Mouse (Mus musculus) MEL (cell line): ENCODE measurements around the gene Coro1a. TPM values are rescaled to one million over a fixed set of nuclear protein-coding genes. Genes with fewer than 3 reads are reported as not detected.

Experiments
- DNase-seq: peaks from one replicate; pipeline ENCODE4 v3.0.0; 2011; ENCODE audit warnings: low read depth, low spot score
- H3K27ac ChIP-seq: 2 replicates; pipeline ENCODE4 v1.5.1; 2012; ENCODE audit warnings: low read depth, mild to moderate bottlenecking, control low read depth, low read length, moderate library complexity; ENCODE audit not compliant: control insufficient read depth
- H3K27me3 ChIP-seq, 2 experiments: fragments of 150-350 bp in 1 of 2; sonication (generic) in 1 of 2; 2 replicates each; pipeline ENCODE4 v1.6.1; 2012; ENCODE audit warnings: low read length in 2 of 2, mild to moderate bottlenecking in 2 of 2, improper control_type of control experiment in 1 of 2, moderate library complexity in 1 of 2; ENCODE audit not compliant: insufficient read depth in 2 of 2, control insufficient read depth in 1 of 2
- H3K36me3 ChIP-seq, 2 experiments: 2 replicates each; pipeline ENCODE4 v1.6.1; 2012 to 2014; ENCODE audit warnings: low read length in 2 of 2, improper control_type of control experiment in 1 of 2, inconsistent platforms in 1 of 2, mild to moderate bottlenecking in 1 of 2; ENCODE audit not compliant: insufficient read depth in 2 of 2, control insufficient read depth in 1 of 2
- H3K4me1 ChIP-seq, 2 experiments: fragments of 150-350 bp in 1 of 2; sonication (generic) in 1 of 2; 2 replicates each; pipeline ENCODE4 v1.6.1; 2012; ENCODE audit warnings: low read length in 2 of 2, improper control_type of control experiment in 1 of 2, mild to moderate bottlenecking in 1 of 2; ENCODE audit not compliant: insufficient read depth in 2 of 2, control insufficient read depth in 1 of 2
- H3K4me3 ChIP-seq, 2 experiments: fragments of 150-350 bp in 1 of 2; sonication (generic) in 1 of 2; 2 replicates each; pipeline ENCODE4 v1.5.1; 2012; ENCODE audit warnings: low read depth in 2 of 2, low read length in 2 of 2, mild to moderate bottlenecking in 2 of 2, moderate library complexity in 2 of 2, control low read depth in 1 of 2, improper control_type of control experiment in 1 of 2; ENCODE audit not compliant: control insufficient read depth in 1 of 2, insufficient read depth in 1 of 2
- H3K79me2 ChIP-seq: 2 replicates; pipeline ENCODE4 v1.6.1; 2012; ENCODE audit warnings: mild to moderate bottlenecking, low read length, moderate library complexity; ENCODE audit not compliant: control insufficient read depth, poor library complexity, insufficient read depth
- H3K9ac ChIP-seq: 2 replicates; pipeline ENCODE4 v1.6.1; 2012; ENCODE audit warnings: low read depth, mild to moderate bottlenecking, control low read depth, low read length, moderate library complexity; ENCODE audit not compliant: control insufficient read depth, poor library complexity, severe bottlenecking
- H3K9me3 ChIP-seq: fragments of 150-350 bp; sonication (generic); replicated peaks from 2 replicates; pipeline ENCODE4 v1.6.1; 2012; ENCODE audit warnings: mild to moderate bottlenecking, low read length, improper control_type of control experiment, moderate library complexity; ENCODE audit not compliant: insufficient read depth
- CHD1 ChIP-seq: IDR thresholded peaks from 2 replicates; pipeline ENCODE4 v1.6.1; 2012; ENCODE audit warnings: low read depth, mild to moderate bottlenecking, inconsistent platforms, low read length, improper control_type of control experiment
- CHD2 ChIP-seq: IDR thresholded peaks from 2 replicates; pipeline ENCODE4 v1.6.1; 2011; ENCODE audit warnings: low read length, improper control_type of control experiment
- ELF1 ChIP-seq: IDR thresholded peaks from 2 replicates; pipeline ENCODE4 v1.6.1; 2014; ENCODE audit warnings: low read depth, mild to moderate bottlenecking, inconsistent platforms, low read length, improper control_type of control experiment, moderate library complexity
- EP300 ChIP-seq, 2 experiments: IDR thresholded peaks; 2 replicates each; pipeline ENCODE4 v1.6.1; 2011; ENCODE audit warnings: improper control_type of control experiment in 2 of 2, low read length in 2 of 2, low read depth in 1 of 2, mild to moderate bottlenecking in 1 of 2
- ETS1 ChIP-seq: IDR thresholded peaks from 2 replicates; pipeline ENCODE4 v1.6.1; 2012; ENCODE audit warnings: low read depth, mild to moderate bottlenecking, inconsistent platforms, low read length, improper control_type of control experiment, moderate library complexity
- HCFC1 ChIP-seq: IDR thresholded peaks from 2 replicates; pipeline ENCODE4 v1.6.1; 2012; ENCODE audit warnings: low read depth, mild to moderate bottlenecking, inconsistent platforms, low read length, improper control_type of control experiment, moderate library complexity
- JUND ChIP-seq: IDR thresholded peaks from 2 replicates; pipeline ENCODE4 v1.6.1; 2011; ENCODE audit warnings: low read depth, mild to moderate bottlenecking, improper control_type of control experiment, low read length
- MYB ChIP-seq: IDR thresholded peaks from 2 replicates; pipeline ENCODE4 v1.6.1; 2011; ENCODE audit warnings: mild to moderate bottlenecking, low read depth, low read length, improper control_type of control experiment
- NELFE ChIP-seq: IDR thresholded peaks from 2 replicates; pipeline ENCODE4 v1.6.1; 2011; ENCODE audit warnings: low read depth, low read length, improper control_type of control experiment
- NRF1 ChIP-seq: IDR thresholded peaks from 2 replicates; pipeline ENCODE4 v1.6.1; 2014; ENCODE audit warnings: low read depth, mild to moderate bottlenecking, inconsistent platforms, low read length, improper control_type of control experiment, moderate library complexity; ENCODE audit not compliant: poor library complexity, insufficient read depth, severe bottlenecking
- POLR2AphosphoS5 ChIP-seq: IDR thresholded peaks from 2 replicates; pipeline ENCODE4 v1.6.1; 2012; ENCODE audit warnings: low read depth, borderline replicate concordance, mild to moderate bottlenecking, inconsistent platforms, low read length, moderate library complexity, mixed read lengths
- RAD21 ChIP-seq: IDR thresholded peaks from 2 replicates; pipeline ENCODE4 v1.6.1; 2011; ENCODE audit warnings: mild to moderate bottlenecking, low read depth, low read length, improper control_type of control experiment
- SMC3 ChIP-seq: IDR thresholded peaks from 2 replicates; pipeline ENCODE4 v1.6.1; 2011; ENCODE audit warnings: low read depth, low read length, improper control_type of control experiment
- TBP ChIP-seq: IDR thresholded peaks from 2 replicates; pipeline ENCODE4 v1.8.0; 2011; ENCODE audit warnings: low read depth, low read length, improper control_type of control experiment
- ZKSCAN1 ChIP-seq: IDR thresholded peaks from 2 replicates; pipeline ENCODE4 v1.6.1; 2012; ENCODE audit warnings: low read depth, mild to moderate bottlenecking, inconsistent platforms, low read length, improper control_type of control experiment, moderate library complexity
- ZNF384 ChIP-seq: IDR thresholded peaks from 2 replicates; pipeline ENCODE4 v1.6.1; 2012; ENCODE audit warnings: low read depth, mild to moderate bottlenecking, inconsistent platforms, low read length, improper control_type of control experiment
- polyA plus RNA-seq, 2 experiments: library from polyadenylated mRNA; stranded (reverse) in 1 of 2; unstranded in 1 of 2; fragments of >175 nt in 1 of 2; fragments of >200 nt in 1 of 2; gene quantifications; 2 replicates each; pipeline versions ENCODE4 v1.2.1 to v1.2.4; 2012; ENCODE audit warnings: low replicate concordance in 2 of 2, low read depth in 1 of 2; ENCODE audit not compliant: insufficient read length in 2 of 2, insufficient read depth in 1 of 2, missing spikeins in 1 of 2
- total RNA-seq: library from RNA; depleted of rRNA; stranded (reverse); fragments of 300-350 nt; gene quantifications from 2 replicates; pipeline ENCODE4 v1.2.3, GENCODE M21; 2012

Gene Coro1a
- total and polyA plus RNA-seq, 3 experiments = 195 to 204 TPM; not detected in 1

GRCm38 (mm10) chr7:126695210-126695611, 12.4 kb downstream of the Coro1a start, which contains the start of gene Bola2:
Bola2 (plus strand) TSS chr7:126695401.
- Histone ChIP-seq H3K9ac (peak within 1 kb of the TSS; percentile 92), H3K9me3 (no peaks in the 10 kb centered on the region), H3K79me2 (peaks cover 21% of the 10 kb centered on the region), H3K4me3 (peak within 1 kb of the TSS; percentile 72 to 83), H3K27ac (peak within 1 kb of the TSS; percentile 87), H3K36me3 (peaks cover 0 to 14% of the 10 kb centered on the region in 2 experiments; a peak in 2 of 4 replicates), H3K4me1 (peaks cover 0 to 11% of the 10 kb centered on the region in 2 experiments; a peak in 2 of 4 replicates), H3K27me3 (no peaks in the 10 kb centered on the region)
- no peak for TF ChIP-seq JUND
- TF ChIP-seq MYB = no peak
- TF ChIP-seq CHD1 = no peak
- TF ChIP-seq ZNF384 = peak; percentile 99
- 0 out of 2 replicates have a peak, but pooled peaks have one; percentile 2 for TF ChIP-seq SMC3
- no peak for TF ChIP-seq ELF1
- TF ChIP-seq EP300 (IDR thresholded peaks at IDR 0.05; ENCODE audit: low read depth in 1 of 2, low read length in 2 of 2) = no peak
- TF ChIP-seq RAD21 = no peak
- no peak for TF ChIP-seq NRF1
- peak; percentile 18; the same call in 1 of the 2 replicates for TF ChIP-seq NELFE
- TF ChIP-seq HCFC1 = no peak
- TF ChIP-seq CHD2 = no peak
- peak; percentile 89 for DNase-seq

GRCm38 (mm10) chr7:126694441-126695051, 13.0 kb downstream of the Coro1a start:
- H3K9ac ChIP-seq = peak overlapping the region; percentile 18; the same call in 1 of the 2 replicates

GRCm38 (mm10) chr7:126693781-126694180, 13.8 kb downstream of the Coro1a start:
- Histone ChIP-seq H3K36me3 (peaks cover 0 to 12% of the 10 kb centered on the region in 2 experiments; a peak in 2 of 4 replicates), H3K27ac (no peak overlapping the region)
- TF ChIP-seq TBP (peak; percentile 37; the same call in 1 of the 2 replicates), POLR2AphosphoS5 (no peak)
- TF ChIP-seq, all 39 proteins: peak for 1
- H3K9me3 ChIP-seq = no peaks in the 10 kb centered on the region
- no peak for DNase-seq
- H3K4me3 ChIP-seq = no peak overlapping the region
- H3K79me2 ChIP-seq = peaks cover 21% of the 10 kb centered on the region
- H3K27me3 ChIP-seq = no peaks in the 10 kb centered on the region
- peaks cover 0 to 11% of the 10 kb centered on the region in 2 experiments; a peak in 2 of 4 replicates for H3K4me1 ChIP-seq
- no peak overlapping the region for H3K9ac ChIP-seq

More at GRCm38 (mm10) chr7:126694441-126695051, 13.0 kb downstream of the Coro1a start:
- Histone ChIP-seq H3K9me3 (no peaks in the 10 kb centered on the region), H3K4me3 (peak overlapping the region; percentile 25 to 72; a peak in 3 of 4 replicates), H3K36me3 (peaks cover 0 to 14% of the 10 kb centered on the region in 2 experiments; a peak in 2 of 4 replicates), H3K27me3 (no peaks in the 10 kb centered on the region), H3K4me1 (peaks cover 0 to 11% of the 10 kb centered on the region in 2 experiments; a peak in 2 of 4 replicates), H3K27ac (no peak overlapping the region), H3K79me2 (peaks cover 21% of the 10 kb centered on the region)
- peak; percentile 36 for DNase-seq
- TF ChIP-seq TBP (peak; percentile 74), NELFE (no peak), ZKSCAN1 (no peak), ETS1 (no peak)
